Mouse (Mus musculus): ENCODE data around the gene Tmem131. TPM values are rescaled to one million over a fixed set of nuclear protein-coding genes. Genes with fewer than 3 reads are reported as not detected.
A peak's percentile ranks its signal among the peaks of the same experiment; 100 is the strongest.

Gene Tmem131
- polyA plus RNA-seq, 1 experiment = 17.8 TPM

DNA sequence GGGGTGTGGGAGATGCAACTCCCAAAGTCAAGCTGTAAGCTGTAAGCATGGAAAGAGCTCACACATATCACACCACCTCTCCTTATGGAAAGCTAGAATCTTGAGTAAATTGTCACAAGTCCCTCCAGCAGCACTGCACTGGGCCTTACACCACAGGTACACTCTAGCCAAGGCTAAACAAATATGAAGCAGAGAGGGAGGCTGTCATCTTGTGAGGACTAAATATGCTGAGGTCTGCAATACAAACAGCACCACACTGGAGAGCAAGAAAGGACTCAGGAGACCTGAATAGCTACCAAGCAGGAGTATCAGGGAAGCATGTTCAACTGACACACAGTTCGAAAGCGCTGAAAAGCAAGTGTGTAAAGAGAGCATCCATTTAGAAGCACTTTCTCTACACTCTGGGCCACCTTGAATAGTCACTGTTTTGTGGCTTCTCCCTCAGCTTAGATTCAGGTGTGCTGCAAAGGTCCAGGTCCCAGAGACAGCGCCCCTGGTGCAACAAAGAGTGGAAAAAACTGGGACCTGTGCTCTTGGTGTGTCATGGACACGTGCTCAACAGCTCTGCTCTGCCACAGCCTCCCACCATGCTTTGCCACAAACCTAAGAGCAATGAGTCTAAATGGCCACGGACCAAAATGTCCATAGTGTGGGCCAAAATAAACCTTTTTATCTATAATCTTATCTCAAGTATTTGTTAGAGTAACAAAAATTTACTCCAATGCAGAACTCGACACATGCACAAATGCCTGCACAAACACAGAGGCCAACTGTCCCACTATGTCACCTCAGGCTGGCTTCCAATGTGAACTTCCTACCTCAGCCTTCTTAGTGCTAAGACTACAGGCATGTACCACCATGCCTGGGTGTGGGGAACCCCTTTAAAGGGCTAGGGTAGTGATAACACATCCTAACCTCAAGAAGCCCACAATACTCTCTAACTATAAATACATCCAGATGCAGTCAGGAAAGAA, 14.8 kb downstream of the Tmem131 start:
- no peak overlapping the region for H3K4me3 ChIP-seq (ENCODE audit: insufficient read depth, low read depth, low read length)
- peaks cover 22% of the 10 kb centered on the region; the same call in 1 of the 2 replicates for H3K4me1 ChIP-seq (ENCODE audit: control insufficient read depth, insufficient read depth, insufficient read length, low read length)

DNA sequence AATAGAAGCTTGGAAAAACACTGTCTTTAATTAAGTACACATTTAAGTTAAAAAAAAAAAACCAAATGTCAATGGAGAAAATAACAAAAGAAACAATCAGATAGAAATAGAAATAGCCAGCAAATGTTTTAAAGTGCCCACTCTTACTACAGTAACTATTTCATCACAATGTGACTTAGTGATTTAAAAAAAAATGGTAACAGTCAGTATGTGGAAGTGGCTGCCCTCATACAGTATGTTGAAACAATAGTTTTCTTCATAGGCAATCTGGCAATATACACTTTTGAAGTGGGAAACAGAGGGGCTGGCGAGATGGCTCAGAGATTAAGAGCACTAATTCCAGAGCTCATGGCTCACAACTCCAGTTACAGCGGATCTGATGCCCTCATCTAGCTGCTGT, 15.9 kb downstream of the Tmem131 start:
- Histone ChIP-seq H3K27ac (replicated peaks; ENCODE audit: low read depth, low read length) (no peak overlapping the region), H3K4me3 (ENCODE audit: insufficient read depth, low read depth, low read length) (no peak overlapping the region), H3K4me1 (ENCODE audit: control insufficient read depth, insufficient read depth, insufficient read length, low read length) (peaks cover 24% of the 10 kb centered on the region; the same call in 1 of the 2 replicates)

More for the DNA sequence above, 14.8 kb downstream of the Tmem131 start:
- H3K27ac ChIP-seq (replicated peaks; ENCODE audit: low read depth, low read length) = no peak overlapping the region

DNA sequence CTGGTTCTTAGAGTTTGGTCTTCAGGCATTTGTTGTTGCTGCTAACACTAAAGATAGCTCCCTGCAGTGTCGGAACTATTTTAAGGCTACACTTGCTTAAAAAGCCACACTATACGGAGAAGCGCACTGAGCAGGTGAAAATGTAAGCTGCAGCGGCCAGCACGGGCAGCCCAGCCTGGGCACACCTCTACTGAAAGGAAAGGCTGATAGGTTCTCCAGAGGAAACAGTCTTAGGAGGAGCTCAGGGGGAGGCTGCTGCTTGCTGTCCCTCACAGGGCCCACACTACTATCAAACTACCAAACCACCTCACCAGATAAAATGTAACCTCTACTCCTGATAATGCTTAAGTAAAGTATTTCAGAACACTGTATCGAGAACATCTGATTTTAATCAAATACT, 16.7 kb downstream of the Tmem131 start:
- peaks cover 28% of the 10 kb centered on the region for H3K4me1 ChIP-seq (ENCODE audit: control insufficient read depth, insufficient read depth, insufficient read length, low read length)
- no peak overlapping the region for H3K27ac ChIP-seq (replicated peaks; ENCODE audit: low read depth, low read length)
- no peak overlapping the region for H3K4me3 ChIP-seq (ENCODE audit: insufficient read depth, low read depth, low read length)

DNA sequence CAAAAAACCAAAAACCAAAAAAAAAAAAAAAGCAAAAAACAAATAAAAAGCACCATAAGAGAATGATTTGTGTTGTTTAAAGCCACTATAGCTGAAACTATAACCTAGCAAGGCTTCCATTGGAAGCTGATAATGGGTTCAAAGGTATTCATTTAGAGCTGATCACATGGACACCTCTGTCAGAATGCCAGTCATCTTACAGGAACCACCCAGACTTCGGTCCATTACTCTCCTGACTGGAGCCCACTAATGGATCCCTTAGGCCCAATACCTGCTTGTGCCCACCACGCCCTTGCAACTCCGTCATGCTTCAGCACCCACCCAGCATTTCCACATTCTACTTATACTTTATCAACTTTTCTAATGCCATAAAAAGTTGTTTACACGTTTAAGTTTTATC, 17.2 kb downstream of the Tmem131 start:
- Histone ChIP-seq H3K4me1 (ENCODE audit: control insufficient read depth, insufficient read depth, insufficient read length, low read length) (peaks cover 32% of the 10 kb centered on the region), H3K27ac (replicated peaks; ENCODE audit: low read depth, low read length) (no peak overlapping the region), H3K4me3 (ENCODE audit: insufficient read depth, low read depth, low read length) (no peak overlapping the region)

DNA sequence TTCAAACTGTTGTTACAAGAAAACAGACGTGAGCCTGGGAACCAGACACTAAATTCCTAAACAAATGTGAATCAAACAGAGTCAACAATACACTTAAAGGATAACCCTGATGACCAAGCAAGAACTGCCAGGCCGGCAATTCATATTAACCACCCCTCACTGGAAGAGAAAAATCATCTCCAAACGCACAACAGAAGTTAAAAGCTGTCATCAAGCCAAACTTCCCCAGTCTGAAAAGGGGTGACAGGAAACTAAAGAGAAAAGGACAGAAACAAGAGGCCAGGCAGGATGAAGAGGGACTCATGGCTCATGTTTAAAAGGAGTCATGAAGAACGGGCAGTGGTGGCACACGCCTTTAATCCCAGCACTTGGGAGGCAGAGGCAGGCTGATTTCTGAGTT, 17.7 kb downstream of the Tmem131 start:
- peaks cover 33% of the 10 kb centered on the region for H3K4me1 ChIP-seq (ENCODE audit: control insufficient read depth, insufficient read depth, insufficient read length, low read length)
- H3K27ac ChIP-seq (replicated peaks; ENCODE audit: low read depth, low read length) = no peak overlapping the region
- H3K4me3 ChIP-seq (ENCODE audit: insufficient read depth, low read depth, low read length) = no peak overlapping the region

DNA sequence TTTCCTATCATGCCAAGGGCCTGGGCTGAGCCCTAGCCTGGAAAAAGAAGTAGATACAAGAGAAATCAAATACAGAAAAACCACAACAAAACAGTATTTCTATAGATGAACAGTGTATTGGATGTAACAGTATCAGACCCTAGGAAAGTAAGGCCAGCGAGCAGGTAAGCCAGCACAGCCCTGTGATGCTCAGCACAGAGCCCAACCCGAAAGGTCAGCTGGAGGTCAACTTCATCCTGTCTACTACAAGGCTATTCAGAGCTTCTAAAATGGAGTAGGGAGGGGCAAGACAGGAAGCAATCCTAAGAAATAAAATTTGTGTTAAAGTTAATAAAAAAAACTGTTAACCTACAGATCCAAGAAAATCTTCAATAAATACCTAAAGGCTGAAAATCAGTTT, 18.6 kb downstream of the Tmem131 start:
- Histone ChIP-seq H3K4me3 (ENCODE audit: insufficient read depth, low read depth, low read length) (no peak overlapping the region), H3K27ac (replicated peaks; ENCODE audit: low read depth, low read length) (no peak overlapping the region), H3K4me1 (ENCODE audit: control insufficient read depth, insufficient read depth, insufficient read length, low read length) (peaks cover 42% of the 10 kb centered on the region)

DNA sequence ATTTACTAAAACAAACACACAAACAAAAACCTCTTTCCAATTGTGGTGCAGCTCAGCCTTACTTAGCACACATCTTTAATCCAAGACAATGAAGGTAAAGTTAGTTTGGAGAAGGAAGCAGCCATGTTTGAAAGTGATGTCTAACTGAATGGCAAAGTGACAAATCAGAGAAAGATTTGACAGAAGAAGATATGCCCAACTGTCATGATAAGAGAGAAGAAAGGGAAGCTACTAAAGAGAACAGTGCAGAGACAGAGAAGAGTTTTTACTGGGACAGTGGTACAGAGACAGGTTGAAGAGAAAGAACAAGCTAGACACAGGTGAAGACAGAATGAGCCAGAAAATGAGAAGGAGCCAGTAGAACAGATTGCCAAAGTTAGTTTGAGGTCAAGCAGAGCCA, 19.6 kb downstream of the Tmem131 start:
- no peak overlapping the region for H3K4me3 ChIP-seq (ENCODE audit: insufficient read depth, low read depth, low read length)
- H3K4me1 ChIP-seq (ENCODE audit: control insufficient read depth, insufficient read depth, insufficient read length, low read length) = peaks cover 42% of the 10 kb centered on the region
- no peak overlapping the region for H3K27ac ChIP-seq (replicated peaks; ENCODE audit: low read depth, low read length)

DNA sequence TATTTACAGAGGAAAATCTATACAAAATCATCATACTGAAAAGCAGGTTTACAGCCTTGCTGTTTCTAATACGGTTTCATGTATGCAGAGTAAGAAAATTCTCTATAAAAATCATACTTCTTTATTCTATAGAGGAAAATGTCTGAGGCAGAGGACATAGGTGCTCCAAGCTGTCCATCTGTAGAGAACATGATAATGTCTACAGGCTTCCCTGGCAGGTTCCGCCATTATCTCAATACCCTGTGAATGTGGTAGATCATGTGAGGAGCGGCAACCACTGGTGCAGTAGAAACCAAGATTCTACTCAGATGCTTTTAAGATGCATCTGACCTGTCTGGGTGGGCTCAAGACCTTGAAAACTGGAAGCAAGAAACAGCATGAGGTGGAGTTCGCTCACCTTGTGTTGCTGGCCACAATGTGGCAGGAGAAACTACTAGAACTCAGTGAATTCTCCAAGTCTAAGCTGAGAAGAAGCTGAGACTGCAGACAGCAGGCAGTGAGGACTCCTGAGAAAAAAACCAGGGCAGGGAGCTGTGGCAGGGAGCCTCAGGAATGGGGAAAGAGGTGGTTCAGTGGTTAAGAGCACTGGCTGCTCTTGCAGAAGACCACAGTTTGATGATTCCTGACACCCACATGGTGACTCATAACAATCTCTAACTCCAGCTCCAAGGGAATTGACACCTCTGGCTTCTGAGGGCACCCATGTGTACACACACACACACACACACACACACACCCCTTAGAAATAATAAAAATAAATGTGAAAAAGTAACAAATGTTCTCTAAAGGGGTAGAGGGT, 20.6 kb downstream of the Tmem131 start:
- no peak overlapping the region for H3K4me3 ChIP-seq (ENCODE audit: insufficient read depth, low read depth, low read length)
- no peak overlapping the region for H3K27ac ChIP-seq (replicated peaks; ENCODE audit: low read depth, low read length)
- peaks cover 33% of the 10 kb centered on the region for H3K4me1 ChIP-seq (ENCODE audit: control insufficient read depth, insufficient read depth, insufficient read length, low read length)

DNA sequence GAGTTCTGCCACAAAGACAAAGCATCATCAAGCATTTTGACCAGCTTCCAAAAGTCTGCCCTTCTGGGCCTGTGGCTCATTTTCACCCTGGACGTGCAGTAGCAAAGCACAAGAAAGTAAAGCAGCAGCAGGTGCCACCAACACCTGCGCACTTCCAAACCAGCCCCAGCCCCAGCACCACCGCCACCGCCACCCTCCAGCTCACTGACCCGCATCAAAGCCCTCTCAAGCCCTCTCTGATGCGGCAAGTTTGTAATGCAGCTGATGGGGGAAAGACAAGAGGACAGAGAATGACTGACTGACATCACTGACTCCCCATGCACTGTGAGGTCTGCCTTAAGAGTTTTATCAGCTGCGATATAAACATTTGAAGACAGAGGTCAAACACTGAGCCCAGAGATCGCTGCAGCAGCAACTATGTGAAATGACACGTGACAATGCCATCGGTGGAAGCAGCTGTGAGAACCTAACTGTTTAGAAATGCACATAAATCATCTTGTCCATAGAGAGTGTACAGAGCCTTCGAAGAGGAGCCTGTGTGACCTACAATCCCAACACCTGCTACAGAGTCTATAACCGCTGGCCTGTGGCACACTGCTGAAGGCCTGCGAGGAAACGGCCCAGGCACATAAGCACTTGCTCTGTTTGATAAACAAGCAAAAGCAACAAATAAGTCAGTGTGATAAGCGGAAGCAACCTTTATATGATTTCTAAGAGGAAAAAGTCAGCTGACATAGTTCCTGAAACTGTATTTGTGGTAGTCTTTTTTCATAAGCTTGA, 21.7 kb downstream of the Tmem131 start:
- peaks cover 33% of the 10 kb centered on the region for H3K4me1 ChIP-seq (ENCODE audit: control insufficient read depth, insufficient read depth, insufficient read length, low read length)
- 0 out of 2 replicates have a peak overlapping the region, but pooled peaks have one; percentile 2 for H3K27ac ChIP-seq (replicated peaks; ENCODE audit: low read depth, low read length)
- H3K4me3 ChIP-seq (ENCODE audit: insufficient read depth, low read depth, low read length) = no peak overlapping the region

DNA sequence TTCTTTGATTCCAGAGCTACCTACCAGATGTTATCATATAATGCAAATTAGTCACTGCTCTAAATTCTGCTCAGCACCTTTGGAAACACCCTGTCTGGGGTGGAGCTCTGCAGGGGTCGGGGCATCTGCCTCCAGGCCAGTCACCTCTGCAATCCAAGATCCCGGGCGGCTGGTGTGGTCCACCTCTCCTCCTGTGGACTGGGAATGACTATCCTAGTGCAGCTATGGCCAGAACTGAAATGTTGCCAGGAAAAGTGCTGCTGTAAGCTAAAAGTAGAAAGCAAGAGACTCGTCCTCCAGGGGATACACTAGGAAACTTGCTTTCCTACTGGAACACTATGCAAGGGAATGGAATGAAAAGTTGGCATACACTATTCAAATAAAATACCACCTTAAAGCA, 22.7 kb downstream of the Tmem131 start:
- Histone ChIP-seq H3K27ac (replicated peaks; ENCODE audit: low read depth, low read length) (peak overlapping the region; percentile 32; the same call in 1 of the 2 replicates), H3K4me3 (ENCODE audit: insufficient read depth, low read depth, low read length) (no peak overlapping the region), H3K4me1 (ENCODE audit: control insufficient read depth, insufficient read depth, insufficient read length, low read length) (peaks cover 31% of the 10 kb centered on the region)

DNA sequence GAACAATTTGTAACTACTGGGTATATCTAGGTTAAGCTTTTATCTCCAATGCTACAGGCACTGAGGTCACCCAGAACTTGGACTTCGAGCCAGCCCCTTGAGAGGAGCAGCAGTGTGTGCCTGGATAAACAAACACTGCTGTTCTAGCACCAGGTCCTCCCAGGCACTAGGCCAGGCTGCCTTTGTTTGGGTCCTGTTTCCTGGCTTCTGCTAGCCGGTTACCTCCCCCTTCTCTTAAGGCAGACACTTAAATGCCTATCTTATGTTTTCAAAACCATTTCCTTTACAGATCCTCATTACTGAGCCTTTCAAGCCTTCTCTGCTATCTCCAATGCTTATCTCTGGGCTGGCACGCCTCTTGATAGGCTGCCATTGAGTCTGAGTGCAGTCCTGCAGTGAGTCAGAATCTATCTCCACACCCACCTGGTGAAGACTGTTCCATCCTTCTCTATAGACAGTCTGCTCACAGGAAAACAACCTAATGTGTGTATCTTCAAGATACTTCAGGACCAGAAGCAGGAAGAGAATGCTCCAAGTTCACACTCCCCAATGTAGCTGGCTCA, 23.2 kb downstream of the Tmem131 start:
- Histone ChIP-seq H3K27ac (replicated peaks; ENCODE audit: low read depth, low read length) (peak overlapping the region; percentile 32; the same call in 1 of the 2 replicates), H3K4me3 (ENCODE audit: insufficient read depth, low read depth, low read length) (no peak overlapping the region), H3K4me1 (ENCODE audit: control insufficient read depth, insufficient read depth, insufficient read length, low read length) (peaks cover 34% of the 10 kb centered on the region)

DNA sequence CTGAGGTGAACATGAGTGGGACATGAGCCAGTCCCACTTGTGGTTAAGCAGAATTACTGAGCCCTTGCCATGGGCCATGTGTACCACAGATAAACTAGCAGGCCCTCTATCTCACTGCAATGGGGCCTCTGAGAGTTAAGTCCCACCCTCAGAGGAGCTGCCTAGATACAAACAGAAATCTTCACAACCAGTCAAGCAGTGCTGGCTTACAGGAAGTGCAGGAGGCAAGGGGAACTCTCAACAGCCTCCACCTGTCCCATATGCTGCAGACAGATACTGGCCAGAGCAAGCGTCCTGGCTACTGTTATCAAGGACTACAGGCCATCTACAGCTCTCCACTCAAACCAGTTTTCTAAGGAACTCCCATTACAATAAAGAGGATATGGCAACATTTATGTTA, 23.7 kb downstream of the Tmem131 start:
- H3K4me3 ChIP-seq (ENCODE audit: insufficient read depth, low read depth, low read length) = no peak overlapping the region
- peaks cover 36% of the 10 kb centered on the region for H3K4me1 ChIP-seq (ENCODE audit: control insufficient read depth, insufficient read depth, insufficient read length, low read length)
- peak overlapping the region; percentile 53 for H3K27ac ChIP-seq (replicated peaks; ENCODE audit: low read depth, low read length)

DNA sequence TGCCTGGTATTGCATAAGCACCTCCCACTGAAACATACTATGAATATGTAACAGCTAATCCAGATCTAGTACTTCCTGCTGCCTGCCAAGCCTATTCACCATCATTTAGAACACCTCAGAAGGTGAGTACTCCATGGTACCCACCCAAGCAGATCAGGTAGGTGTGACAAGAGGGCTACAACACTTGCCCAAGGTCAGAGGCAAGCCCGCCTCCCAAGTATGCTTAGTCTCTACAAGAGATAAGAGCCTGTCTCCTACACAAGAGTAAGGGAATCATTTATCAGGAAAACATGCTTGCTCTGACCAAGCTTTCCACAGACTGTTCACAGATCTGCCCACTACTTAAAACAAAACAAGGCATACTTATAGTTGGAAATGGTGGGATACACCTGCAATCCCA, 26.0 kb downstream of the Tmem131 start:
- Histone ChIP-seq H3K4me3 (ENCODE audit: insufficient read depth, low read depth, low read length) (no peak overlapping the region), H3K4me1 (ENCODE audit: control insufficient read depth, insufficient read depth, insufficient read length, low read length) (peaks cover 37% of the 10 kb centered on the region), H3K27ac (replicated peaks; ENCODE audit: low read depth, low read length) (no peak overlapping the region)

DNA sequence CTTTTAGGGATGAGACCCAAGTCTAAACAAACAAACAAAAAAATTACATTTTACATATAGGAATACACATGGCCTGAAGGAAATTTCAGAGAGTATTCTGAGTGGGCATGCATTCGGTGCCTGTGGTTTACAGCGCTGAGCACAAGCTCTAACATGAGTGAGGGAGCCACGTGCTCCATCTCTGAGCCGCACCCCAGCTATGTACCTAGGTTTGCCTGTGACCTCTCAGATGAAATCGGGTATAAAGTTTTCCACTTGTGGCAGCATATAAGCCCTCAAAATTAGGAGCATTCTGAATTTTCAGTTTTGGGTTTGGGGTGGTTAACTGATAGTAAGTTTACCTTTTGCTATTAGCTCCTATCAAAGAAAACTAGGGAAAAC, 28.3 kb downstream of the Tmem131 start:
- peaks cover 22% of the 10 kb centered on the region for H3K4me1 ChIP-seq (ENCODE audit: control insufficient read depth, insufficient read depth, insufficient read length, low read length)
- H3K27ac ChIP-seq (replicated peaks; ENCODE audit: low read depth, low read length) = peak overlapping the region; percentile 48; the same call in 1 of the 2 replicates
- no peak overlapping the region for H3K4me3 ChIP-seq (ENCODE audit: insufficient read depth, low read depth, low read length)
